Mouse (Mus musculus) testis, adult 2 months (tissue): ENCODE data around the gene Jund. TPM values are rescaled to one million over a fixed set of nuclear protein-coding genes. Genes with fewer than 3 reads are reported as not detected.
A peak's percentile ranks its signal among the peaks of the same experiment; 100 is the strongest.

Experiments used
- H3K27ac ChIP-seq: fragments of 200-500 bp; 2 replicates; pipeline ENCODE4 v1.5.1; 2012; ENCODE audit warnings: low read depth, low read length; ENCODE audit not compliant: control insufficient read depth, insufficient read depth
- H3K27me3 ChIP-seq: fragments of 200-500 bp; 2 replicates; pipeline ENCODE4 v1.6.1; 2012; ENCODE audit warnings: mild to moderate bottlenecking, low read length, moderate library complexity; ENCODE audit not compliant: control insufficient read depth, insufficient read depth
- H3K36me3 ChIP-seq: fragments of 200-500 bp; 2 replicates; pipeline ENCODE4 v1.6.1; 2012; ENCODE audit warnings: mild to moderate bottlenecking, low read length; ENCODE audit not compliant: control insufficient read depth, insufficient read depth
- H3K4me1 ChIP-seq: fragments of 200-500 bp; 2 replicates; pipeline ENCODE4 v1.6.1; 2012; ENCODE audit warnings: low read length; ENCODE audit not compliant: control insufficient read depth, insufficient read depth
- H3K4me3 ChIP-seq: fragments of 200-500 bp; 2 replicates; pipeline ENCODE4 v1.5.1; 2012; ENCODE audit warnings: low read depth, mild to moderate bottlenecking, low read length, moderate library complexity, mixed read lengths; ENCODE audit not compliant: control insufficient read depth
- CTCF ChIP-seq: fragments of 200-500 bp; IDR thresholded peaks from 2 replicates; pipeline ENCODE4 v1.5.1; 2012; ENCODE audit warnings: low read depth, mild to moderate bottlenecking, inconsistent platforms, low read length, moderate library complexity; ENCODE audit not compliant: control insufficient read depth, insufficient read depth, insufficient replicate concordance
- POLR2A ChIP-seq: fragments of 200-500 bp; IDR thresholded peaks from 2 replicates; pipeline ENCODE4 v1.6.1; 2012; ENCODE audit warnings: low read depth, mild to moderate bottlenecking, inconsistent platforms, low read length, moderate library complexity; ENCODE audit not compliant: control insufficient read depth
- polyA plus RNA-seq: library from polyadenylated mRNA; depleted of rRNA; stranded (reverse); fragments of >200 nt; gene quantifications from 2 replicates; pipeline ENCODE4 v1.2.3, GENCODE M21; 2012; rRNA removed

The Jund gene
- polyA plus RNA-seq: 79.2 and 105 TPM in 2 replicates

GRCm38 (mm10) chr8:70698310-70699109 is at the start of gene Jund:
Gene Jund, plus strand, starts transcription at chr8:70698949.
- Histone ChIP-seq H3K4me1 (peaks cover 35% of the 10 kb centered on the region), H3K27ac (peak within 1 kb of the TSS; percentile 93), H3K4me3 (peak within 1 kb of the TSS; percentile 81), H3K27me3 (no peaks in the 10 kb centered on the region), H3K36me3 (no peaks in the 10 kb centered on the region)
- TF ChIP-seq POLR2A (peak; percentile 88), CTCF (0 out of 2 replicates have a peak, but pooled peaks have one; percentile 1)

DNA sequence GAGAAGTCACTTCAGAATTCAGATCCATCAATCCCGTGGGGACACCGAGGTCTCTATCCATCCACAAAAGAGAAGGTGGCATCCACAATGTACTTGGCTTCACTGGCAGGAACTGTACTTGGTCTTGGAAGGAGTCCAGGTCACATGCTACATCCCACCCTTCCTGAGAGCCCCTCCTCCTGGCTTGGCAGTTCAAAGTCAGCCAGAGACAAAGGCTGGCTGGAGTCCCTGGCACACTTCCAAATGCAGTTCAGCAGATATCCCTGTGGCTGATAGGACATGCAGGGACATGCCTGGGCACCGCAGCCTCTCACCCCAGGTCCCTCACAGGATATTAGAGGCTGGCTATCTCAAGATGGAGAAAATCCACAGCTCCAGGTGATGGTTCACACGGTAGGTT is 49.4 kb upstream of the Jund start:
- H3K4me3 ChIP-seq: no peak overlapping the region
- TF ChIP-seq POLR2A (no peak), CTCF (no peak)
- peaks cover 3% of the 10 kb centered on the region for H3K4me1 ChIP-seq
- no peaks in the 10 kb centered on the region for H3K27me3 ChIP-seq
- no peaks in the 10 kb centered on the region for H3K36me3 ChIP-seq
- H3K27ac ChIP-seq: no peak overlapping the region

GRCm38 (mm10) chr8:70650351-70650750 is 48.4 kb upstream of the Jund start:
- Histone ChIP-seq H3K4me1 (peaks cover 3% of the 10 kb centered on the region), H3K27me3 (no peaks in the 10 kb centered on the region), H3K4me3 (no peak overlapping the region), H3K36me3 (no peaks in the 10 kb centered on the region), H3K27ac (no peak overlapping the region)
- TF ChIP-seq POLR2A: no peak
- TF ChIP-seq CTCF: no peak

- H3K4me3 ChIP-seq: no peak overlapping the region
- H3K27me3 ChIP-seq: no peaks in the 10 kb centered on the region
- no peaks in the 10 kb centered on the region; the same call in none of the 2 replicates for H3K4me1 ChIP-seq
- TF ChIP-seq CTCF (peak; percentile 68; the same call in 1 of the 2 replicates), POLR2A (no peak)
- no peak overlapping the region for H3K27ac ChIP-seq
- H3K36me3 ChIP-seq: no peaks in the 10 kb centered on the region
Observed at GRCm38 (mm10) chr8:70653226-70653625, 45.5 kb upstream of the Jund start.

- Histone ChIP-seq H3K27me3 (no peaks in the 10 kb centered on the region), H3K36me3 (no peaks in the 10 kb centered on the region), H3K27ac (no peak overlapping the region), H3K4me3 (no peak overlapping the region), H3K4me1 (peaks cover 4% of the 10 kb centered on the region)
- TF ChIP-seq POLR2A (no peak), CTCF (no peak)
Observed at GRCm38 (mm10) chr8:70654121-70654520, 44.6 kb upstream of the Jund start.

DNA sequence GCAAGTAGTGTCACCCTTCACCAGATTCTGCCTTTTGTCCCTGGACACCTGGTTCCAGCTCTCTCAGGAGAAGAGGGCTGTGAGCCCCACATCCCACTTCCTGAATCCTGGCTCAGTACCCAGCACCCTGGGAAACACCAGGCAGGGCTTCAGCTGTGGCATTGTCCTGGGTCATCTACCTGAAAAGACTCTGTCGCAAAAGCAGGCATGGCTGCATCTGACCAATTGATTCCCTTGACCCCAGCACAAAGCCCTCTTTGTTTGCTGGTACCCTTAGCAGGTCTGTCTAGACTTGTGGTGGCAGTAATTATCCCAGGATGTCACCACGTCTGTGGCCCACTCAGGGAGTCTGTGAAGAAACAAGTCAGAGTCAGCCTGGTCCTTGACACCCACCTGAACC is 43.3 kb upstream of the Jund start:
- Histone ChIP-seq H3K27ac (no peak overlapping the region), H3K4me3 (no peak overlapping the region), H3K36me3 (no peaks in the 10 kb centered on the region), H3K4me1 (peaks cover 10% of the 10 kb centered on the region), H3K27me3 (no peaks in the 10 kb centered on the region)
- TF ChIP-seq CTCF: no peak
- no peak for TF ChIP-seq POLR2A

GRCm38 (mm10) chr8:70656193-70656790 is 42.5 kb upstream of the Jund start:
- Histone ChIP-seq H3K27me3 (no peaks in the 10 kb centered on the region), H3K27ac (no peak overlapping the region), H3K4me1 (peaks cover 10% of the 10 kb centered on the region), H3K4me3 (no peak overlapping the region), H3K36me3 (no peaks in the 10 kb centered on the region)
- TF ChIP-seq CTCF (no peak), POLR2A (no peak)
